Mouse (Mus musculus): ENCODE results near the gene Olfr572. TPM values are rescaled to one million over a fixed set of nuclear protein-coding genes. Genes with fewer than 3 reads are reported as not detected.

Olfr572 gene
- polyA plus RNA-seq, 1 experiment from 2014 or later, result not detected

GRCm38 (mm10) chr7:102950732-102951131 is 26.5 kb downstream of the Olfr572 start:
- no peak for ATAC-seq (replicated peaks; ENCODE audit: insufficient number of reproducible peaks, insufficient read depth, low FRiP score, low read depth)
- whole genome bisulfite sequencing, result 58% methylated on average over 1 of the region's 1 CpGs

DNA sequence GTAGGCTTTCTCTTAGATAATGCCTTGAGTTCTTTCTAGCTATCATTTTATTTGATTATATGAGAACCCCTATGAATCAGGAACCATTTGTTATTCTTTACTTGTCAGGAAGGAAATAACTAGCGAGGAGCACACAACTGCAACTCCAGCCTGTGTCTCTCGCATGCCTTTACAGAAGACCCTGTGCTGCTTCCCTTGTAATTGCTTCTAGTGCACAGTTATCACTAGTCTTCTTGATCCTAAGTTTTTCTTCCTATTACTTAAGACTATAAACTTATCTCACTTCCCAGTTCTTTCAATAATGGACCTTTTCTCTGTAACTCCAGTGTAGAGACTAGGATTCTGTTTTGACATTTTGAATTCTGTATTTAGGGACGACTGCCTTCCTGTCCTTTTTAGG is 33.9 kb downstream of the Olfr572 start:
- H3K36me3 ChIP-seq, result no peaks in the 10 kb centered on the region
- WGBS, result 62% methylated on average over 3 of the region's 3 CpGs
- H3K9ac ChIP-seq, result no peak overlapping the region
- H3K27ac ChIP-seq, result no peak overlapping the region
- no peak overlapping the region for H3K4me2 ChIP-seq
- H3K4me3 ChIP-seq, result no peak overlapping the region
- no peak for ATAC-seq (replicated peaks; ENCODE audit: insufficient number of reproducible peaks, insufficient read depth, low FRiP score, low read depth)
- H3K4me1 ChIP-seq (replicated peaks), result no peaks in the 10 kb centered on the region
- H3K9me3 ChIP-seq (replicated peaks), result no peaks in the 10 kb centered on the region
- H3K27me3 ChIP-seq, result no peaks in the 10 kb centered on the region

More at GRCm38 (mm10) chr7:102950732-102951131, 26.5 kb downstream of the Olfr572 start:
- Histone ChIP-seq H3K36me3 (no peaks in the 10 kb centered on the region), H3K9ac (no peak overlapping the region), H3K27ac (no peak overlapping the region), H3K9me3 (replicated peaks) (no peaks in the 10 kb centered on the region), H3K4me3 (no peak overlapping the region), H3K4me1 (replicated peaks) (no peaks in the 10 kb centered on the region), H3K4me2 (no peak overlapping the region), H3K27me3 (no peaks in the 10 kb centered on the region)

GRCm38 (mm10) chr7:102958593-102958992 is 34.4 kb downstream of the Olfr572 start, which contains the start of gene Olfr575:
Gene Olfr575 (minus strand): TSS chr7:102958775.
- no peaks in the 10 kb centered on the region for H3K36me3 ChIP-seq
- no peaks in the 10 kb centered on the region for H3K9me3 ChIP-seq (replicated peaks)
- no peak within 1 kb of the TSS for H3K4me3 ChIP-seq
- no peak within 1 kb of the TSS for H3K27ac ChIP-seq
- H3K9ac ChIP-seq, result no peak within 1 kb of the TSS
- no peak within 1 kb of the TSS for H3K4me2 ChIP-seq
- WGBS, result 20% methylated on average over 1 of the region's 1 CpGs
- no peak for ATAC-seq (replicated peaks; ENCODE audit: insufficient number of reproducible peaks, insufficient read depth, low FRiP score, low read depth)
- no peaks in the 10 kb centered on the region for H3K4me1 ChIP-seq (replicated peaks)
- H3K27me3 ChIP-seq, result no peaks in the 10 kb centered on the region

DNA sequence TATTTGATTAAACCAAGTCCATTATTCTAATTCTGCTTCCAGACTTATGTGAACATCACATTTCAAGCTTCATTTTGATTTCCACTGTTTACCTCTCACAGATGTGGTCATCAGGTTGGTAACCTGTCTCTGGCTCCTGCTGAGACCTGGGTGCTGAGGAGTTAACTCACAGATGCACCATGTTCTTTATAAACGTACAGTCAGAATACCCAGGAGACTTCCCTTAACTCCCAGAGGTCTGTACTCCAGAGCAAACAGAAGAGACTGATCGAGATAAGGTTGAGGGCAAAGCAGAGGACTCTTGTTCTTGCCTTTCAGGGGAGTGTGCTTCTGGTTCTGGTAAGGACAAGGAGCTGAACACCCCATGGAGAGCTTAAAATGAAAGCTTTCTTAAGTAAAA is 38.2 kb downstream of the Olfr572 start, which contains the start of gene Olfr576:
TSS of gene Olfr576 (plus strand) at position 301 of the 400 bp plus-strand sequence.
- 18% methylated on average over 2 of the region's 2 CpGs for WGBS
- no peak within 1 kb of the TSS for H3K9ac ChIP-seq

DNA sequence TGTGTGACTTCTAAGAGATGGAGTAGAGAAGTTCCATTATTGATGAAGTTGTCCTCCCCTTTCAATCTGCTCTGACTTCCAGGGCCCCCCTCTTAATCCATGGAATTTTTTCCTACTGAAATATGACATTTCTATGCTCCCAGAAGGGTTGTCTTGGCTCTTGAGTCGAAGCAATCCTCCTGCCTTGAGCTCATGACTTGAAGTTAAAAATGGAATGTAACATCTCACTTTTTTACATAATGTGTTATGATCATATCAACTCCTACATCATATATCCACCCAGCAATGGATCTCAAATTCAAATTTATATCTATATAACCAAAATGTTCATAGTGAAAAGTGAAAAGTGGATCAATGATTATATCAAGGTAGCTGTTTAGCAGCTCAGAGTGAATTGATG is 50.2 kb downstream of the Olfr572 start:
- no peak overlapping the region for H3K9ac ChIP-seq
- WGBS, result 42% methylated on average over 1 of the region's 1 CpGs
- no peak overlapping the region for H3K27ac ChIP-seq
- no peaks in the 10 kb centered on the region for H3K36me3 ChIP-seq
- no peak overlapping the region for H3K4me3 ChIP-seq
- no peak overlapping the region for H3K4me2 ChIP-seq
- H3K9me3 ChIP-seq (replicated peaks), result no peaks in the 10 kb centered on the region
- H3K27me3 ChIP-seq, result no peaks in the 10 kb centered on the region
- ATAC-seq (replicated peaks; ENCODE audit: insufficient number of reproducible peaks, insufficient read depth, low FRiP score, low read depth), result no peak
- H3K4me1 ChIP-seq (replicated peaks), result no peaks in the 10 kb centered on the region

More for the DNA sequence above, 38.2 kb downstream of the Olfr572 start, which contains the start of gene Olfr576:
- H3K27ac ChIP-seq, result no peak within 1 kb of the TSS
- no peaks in the 10 kb centered on the region for H3K4me1 ChIP-seq (replicated peaks)
- no peaks in the 10 kb centered on the region for H3K9me3 ChIP-seq (replicated peaks)
- no peak within 1 kb of the TSS for H3K4me2 ChIP-seq
- ATAC-seq (replicated peaks; ENCODE audit: insufficient number of reproducible peaks, insufficient read depth, low FRiP score, low read depth), result no peak
- no peaks in the 10 kb centered on the region for H3K36me3 ChIP-seq
- no peaks in the 10 kb centered on the region for H3K27me3 ChIP-seq
- no peak within 1 kb of the TSS for H3K4me3 ChIP-seq

DNA sequence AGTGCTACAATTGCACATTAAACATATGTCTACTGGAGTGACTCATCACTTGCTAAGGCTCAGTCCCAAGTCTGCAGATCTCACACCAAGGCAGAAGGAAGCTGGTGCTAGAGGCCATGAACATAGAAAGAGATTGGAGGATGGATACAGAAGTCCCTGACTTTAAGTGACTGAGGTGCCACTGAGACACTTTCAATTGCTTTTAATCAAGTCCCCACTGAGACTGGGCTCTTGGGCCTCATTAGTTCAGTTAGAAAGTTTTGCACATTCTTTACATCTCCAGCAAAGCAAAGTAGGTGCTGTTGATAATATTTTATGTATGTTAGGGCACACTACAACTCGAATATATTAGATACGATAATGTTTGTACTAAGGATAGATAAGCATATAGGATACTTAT is 51.6 kb downstream of the Olfr572 start, which contains the start of gene Olfr577:
TSS of gene Olfr577 (minus strand) at position 101 of the 400 bp plus-strand sequence.
- Histone ChIP-seq H3K27ac (no peak within 1 kb of the TSS), H3K9me3 (replicated peaks) (no peaks in the 10 kb centered on the region), H3K4me2 (no peak within 1 kb of the TSS), H3K36me3 (no peaks in the 10 kb centered on the region), H3K4me3 (no peak within 1 kb of the TSS), H3K9ac (no peak within 1 kb of the TSS), H3K4me1 (replicated peaks) (no peaks in the 10 kb centered on the region), H3K27me3 (no peaks in the 10 kb centered on the region)
- ATAC-seq (replicated peaks; ENCODE audit: insufficient number of reproducible peaks, insufficient read depth, low FRiP score, low read depth), result no peak
- 70% methylated on average over 2 of the region's 2 CpGs for WGBS

Other genes starting within 250 kb of the Olfr572 start
- 11.3 and 13.6 TPM in 2 replicates for gene Trim68, start 237.1 kb upstream of the Olfr572 start, polyA plus RNA-seq (2015; fragmentation: Nextera tagmentation; extraction: Ambion mirVana)
- not detected in 2 replicates for gene Olfr557, start 228.5 kb upstream of the Olfr572 start, polyA plus RNA-seq (2015; fragmentation: Nextera tagmentation; extraction: Ambion mirVana)
- gene Olfr558, start 222.2 kb upstream of the Olfr572 start, polyA plus RNA-seq (2015; fragmentation: Nextera tagmentation; extraction: Ambion mirVana), result 0.51 and 0.74 TPM in 2 replicates
- not detected in 2 replicates for gene Olfr33, start 205.3 kb upstream of the Olfr572 start, polyA plus RNA-seq (2015; fragmentation: Nextera tagmentation; extraction: Ambion mirVana)
- gene Olfr559, start 196.9 kb upstream of the Olfr572 start, polyA plus RNA-seq (2015; fragmentation: Nextera tagmentation; extraction: Ambion mirVana), result not detected in 2 replicates
- gene Olfr560, start 165.0 kb upstream of the Olfr572 start, polyA plus RNA-seq (2015; fragmentation: Nextera tagmentation; extraction: Ambion mirVana), result not detected in 2 replicates
- gene Olfr78, start 164.9 kb upstream of the Olfr572 start, polyA plus RNA-seq (2015; fragmentation: Nextera tagmentation; extraction: Ambion mirVana), result 0.15 and 0.33 TPM in 2 replicates
- not detected in 2 replicates for gene Olfr561, start 153.2 kb upstream of the Olfr572 start, polyA plus RNA-seq (2015; fragmentation: Nextera tagmentation; extraction: Ambion mirVana)
- not detected in 2 replicates for gene Olfr564, start 120.9 kb upstream of the Olfr572 start, polyA plus RNA-seq (2015; fragmentation: Nextera tagmentation; extraction: Ambion mirVana)
- gene Olfr566, start 65.6 kb upstream of the Olfr572 start, polyA plus RNA-seq (2015; fragmentation: Nextera tagmentation; extraction: Ambion mirVana), result not detected in 2 replicates
- gene Olfr568, start 47.3 kb upstream of the Olfr572 start, polyA plus RNA-seq (2015; fragmentation: Nextera tagmentation; extraction: Ambion mirVana), result not detected in 2 replicates
- gene Olfr569, start 33.5 kb upstream of the Olfr572 start, polyA plus RNA-seq (2015; fragmentation: Nextera tagmentation; extraction: Ambion mirVana), result not detected in 2 replicates
- not detected in 2 replicates for gene Olfr570, start 29.8 kb upstream of the Olfr572 start, polyA plus RNA-seq (2015; fragmentation: Nextera tagmentation; extraction: Ambion mirVana)
- gene Olfr571, start 6.9 kb upstream of the Olfr572 start, polyA plus RNA-seq (2015; fragmentation: Nextera tagmentation; extraction: Ambion mirVana), result not detected in 2 replicates
- not detected in 2 replicates for gene Olfr573-ps1, start 18.2 kb downstream of the Olfr572 start, polyA plus RNA-seq (2015; fragmentation: Nextera tagmentation; extraction: Ambion mirVana)
- gene Olfr574, start 24.1 kb downstream of the Olfr572 start, polyA plus RNA-seq (2015; fragmentation: Nextera tagmentation; extraction: Ambion mirVana), result not detected in 2 replicates
- gene Olfr575, start 34.4 kb downstream of the Olfr572 start, polyA plus RNA-seq (2015; fragmentation: Nextera tagmentation; extraction: Ambion mirVana), result not detected in 2 replicates
- gene Olfr576, start 38.3 kb downstream of the Olfr572 start, polyA plus RNA-seq (2015; fragmentation: Nextera tagmentation; extraction: Ambion mirVana), result not detected in 2 replicates
- not detected in 2 replicates for gene Olfr577, start 51.5 kb downstream of the Olfr572 start, polyA plus RNA-seq (2015; fragmentation: Nextera tagmentation; extraction: Ambion mirVana)
- gene Olfr578, start 64.9 kb downstream of the Olfr572 start, polyA plus RNA-seq (2015; fragmentation: Nextera tagmentation; extraction: Ambion mirVana), result not detected in 2 replicates
- not detected in 2 replicates for gene Olfr582, start 113.6 kb downstream of the Olfr572 start, polyA plus RNA-seq (2015; fragmentation: Nextera tagmentation; extraction: Ambion mirVana)
- gene Olfr583, start 126.9 kb downstream of the Olfr572 start, polyA plus RNA-seq (2015; fragmentation: Nextera tagmentation; extraction: Ambion mirVana), result not detected in 2 replicates
- gene Olfr584, start 157.5 kb downstream of the Olfr572 start, polyA plus RNA-seq (2015; fragmentation: Nextera tagmentation; extraction: Ambion mirVana), result not detected in 2 replicates
- gene Olfr585, start 173.3 kb downstream of the Olfr572 start, polyA plus RNA-seq (2015; fragmentation: Nextera tagmentation; extraction: Ambion mirVana), result not detected in 2 replicates
- not detected in 2 replicates for gene Olfr586, start 201.2 kb downstream of the Olfr572 start, polyA plus RNA-seq (2015; fragmentation: Nextera tagmentation; extraction: Ambion mirVana)
- not detected in 2 replicates for gene Olfr588-ps1, start 216.5 kb downstream of the Olfr572 start, polyA plus RNA-seq (2015; fragmentation: Nextera tagmentation; extraction: Ambion mirVana)
- not detected in 2 replicates for gene Olfr589, start 231.9 kb downstream of the Olfr572 start, polyA plus RNA-seq (2015; fragmentation: Nextera tagmentation; extraction: Ambion mirVana)

Data from heart, embryonic 15.5 days (tissue).